Mouse (Mus musculus) hindbrain, embryonic 16.5 days (tissue): ENCODE results near the gene Tor1aip1. TPM values are rescaled to one million over a fixed set of nuclear protein-coding genes. Genes with fewer than 3 reads are reported as not detected.
A peak's percentile ranks its signal among the peaks of the same experiment; 100 is the strongest.

Experiments used
- ATAC-seq: fragments of 200-750 bp; cut with Nextera tagmentation; 2 replicates; pipeline ENCODE4 v1.8.0; 2017; ENCODE audit warnings: moderate TSS enrichment, moderate library complexity
- H3K27ac ChIP-seq: fragments of 300-500 bp; sonication (generic); 2 replicates; pipeline ENCODE4 v1.5.1; 2014; ENCODE audit warnings: low read depth, mild to moderate bottlenecking, control low read depth, low read length, moderate library complexity
- H3K27me3 ChIP-seq: fragments of 300-500 bp; sonication (generic); replicated peaks from 2 replicates; pipeline ENCODE4 v1.6.1; 2014; ENCODE audit warnings: low read length; ENCODE audit not compliant: control insufficient read depth, insufficient read depth
- H3K36me3 ChIP-seq: fragments of 300-500 bp; sonication (generic); 2 replicates; pipeline ENCODE4 v1.6.1; 2014; ENCODE audit warnings: mild to moderate bottlenecking, low read length, moderate library complexity, mixed read lengths; ENCODE audit not compliant: control insufficient read depth, insufficient read depth
- H3K4me1 ChIP-seq: fragments of 300-500 bp; sonication (generic); 2 replicates; pipeline ENCODE4 v1.6.1; 2014; ENCODE audit warnings: low read depth, low read length; ENCODE audit not compliant: control insufficient read depth, insufficient read depth
- H3K4me2 ChIP-seq: fragments of 300-500 bp; sonication (generic); 2 replicates; pipeline ENCODE4 v1.6.1; 2014; ENCODE audit warnings: mild to moderate bottlenecking, low read length, control low read depth, moderate library complexity
- H3K4me3 ChIP-seq: fragments of 300-500 bp; sonication (generic); 2 replicates; pipeline ENCODE4 v1.5.1; 2014; ENCODE audit warnings: mild to moderate bottlenecking, low read length, control low read depth, moderate library complexity
- H3K9ac ChIP-seq: fragments of 300-500 bp; sonication (generic); 2 replicates; pipeline ENCODE4 v1.6.1; 2014; ENCODE audit warnings: low read depth, mild to moderate bottlenecking, control low read depth, low read length, moderate library complexity
- H3K9me3 ChIP-seq: fragments of 300-500 bp; sonication (generic); 2 replicates; pipeline ENCODE4 v1.6.1; 2014; ENCODE audit warnings: mild to moderate bottlenecking, low read length, moderate library complexity; ENCODE audit not compliant: control insufficient read depth
- WGBS: fragments of 180-500 bp; shearing (Covaris S2); extraction: QIAGEN DNeasy Blood & Tissue Kit; methylation state at CpG from one replicate; pipeline ENCODE4 v1.1.7; 2014; 5-methylcytosine and 5-hydroxymethylcytosine counted together
- polyA plus RNA-seq: library from polyadenylated mRNA; unstranded; fragments of >200 nt; fragmentation: Nextera tagmentation; extraction: Ambion mirVana; gene quantifications from 2 replicates; pipeline ENCODE4 v1.2.1, GENCODE M21; 2015

The Tor1aip1 gene
- polyA plus RNA-seq, 1 experiment from 2014 or later: 17.9 TPM

DNA sequence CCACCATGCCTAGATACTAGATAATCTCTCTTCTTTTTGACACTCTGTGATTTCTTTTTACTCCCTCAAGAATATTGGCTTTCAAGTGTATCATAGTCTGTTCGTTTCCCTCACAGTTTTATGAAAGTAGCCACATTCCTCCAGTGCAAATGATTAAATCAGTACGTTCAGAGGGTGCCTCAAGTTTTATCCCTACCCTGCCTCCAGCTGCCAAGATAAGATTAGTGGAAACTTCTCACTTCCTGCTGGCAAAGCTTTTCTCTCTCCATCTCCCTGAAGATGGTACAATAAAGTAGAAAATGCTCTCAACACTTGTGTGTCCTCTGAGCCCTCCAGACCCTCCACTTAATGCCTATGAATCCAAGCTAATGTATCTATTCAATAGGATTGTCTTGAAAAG is 61.3 kb downstream of the Tor1aip1 start:
- H3K36me3 ChIP-seq: no peaks in the 10 kb centered on the region
- no peak for ATAC-seq
- no peak overlapping the region for H3K4me3 ChIP-seq
- WGBS: 60% methylated on average over 2 of the region's 2 CpGs
- no peaks in the 10 kb centered on the region for H3K27me3 ChIP-seq
- no peak overlapping the region for H3K27ac ChIP-seq
- no peak overlapping the region for H3K4me2 ChIP-seq
- no peak overlapping the region for H3K9ac ChIP-seq
- H3K9me3 ChIP-seq: no peaks in the 10 kb centered on the region
- peaks cover 16% of the 10 kb centered on the region for H3K4me1 ChIP-seq

DNA sequence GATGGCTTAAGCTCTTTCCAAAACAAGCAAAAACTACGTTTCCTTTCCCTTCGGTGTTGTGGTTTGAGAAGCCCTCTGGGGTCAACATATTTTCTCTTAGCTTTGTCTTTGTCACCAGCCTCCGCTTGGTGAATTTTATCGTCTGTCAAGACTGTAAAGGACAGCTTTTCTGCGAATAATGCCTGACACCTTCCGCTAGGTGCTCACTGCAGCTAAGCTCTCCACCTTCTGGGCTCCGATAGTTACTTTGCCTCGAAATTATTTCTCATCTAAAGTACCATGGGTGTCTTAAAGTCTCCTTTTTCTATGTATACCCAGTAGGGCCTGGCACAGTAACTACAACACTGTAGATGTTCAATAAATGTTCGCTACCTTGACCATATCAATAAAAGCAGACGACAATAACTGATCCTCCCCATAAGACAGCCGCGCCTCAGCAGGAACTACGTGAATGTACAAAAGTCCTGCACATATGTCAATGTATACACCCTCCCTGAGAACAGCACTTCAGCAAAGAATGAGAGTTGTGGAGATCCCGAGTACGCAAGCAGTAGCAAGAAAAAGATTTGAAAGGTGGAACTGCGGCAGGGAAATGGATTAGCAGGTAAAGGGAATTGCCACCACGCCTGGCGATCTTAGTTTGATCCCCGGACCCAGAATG is 62.4 kb downstream of the Tor1aip1 start:
- Histone ChIP-seq H3K27me3 (no peaks in the 10 kb centered on the region), H3K4me2 (peak overlapping the region; percentile 81), H3K4me1 (peaks cover 16% of the 10 kb centered on the region), H3K27ac (peak overlapping the region; percentile 97), H3K36me3 (no peaks in the 10 kb centered on the region), H3K9me3 (no peaks in the 10 kb centered on the region), H3K4me3 (peak overlapping the region; percentile 98), H3K9ac (peak overlapping the region; percentile 99)
- ATAC-seq: peak; percentile 15
- WGBS: 4% methylated on average over 19 of the region's 19 CpGs

DNA sequence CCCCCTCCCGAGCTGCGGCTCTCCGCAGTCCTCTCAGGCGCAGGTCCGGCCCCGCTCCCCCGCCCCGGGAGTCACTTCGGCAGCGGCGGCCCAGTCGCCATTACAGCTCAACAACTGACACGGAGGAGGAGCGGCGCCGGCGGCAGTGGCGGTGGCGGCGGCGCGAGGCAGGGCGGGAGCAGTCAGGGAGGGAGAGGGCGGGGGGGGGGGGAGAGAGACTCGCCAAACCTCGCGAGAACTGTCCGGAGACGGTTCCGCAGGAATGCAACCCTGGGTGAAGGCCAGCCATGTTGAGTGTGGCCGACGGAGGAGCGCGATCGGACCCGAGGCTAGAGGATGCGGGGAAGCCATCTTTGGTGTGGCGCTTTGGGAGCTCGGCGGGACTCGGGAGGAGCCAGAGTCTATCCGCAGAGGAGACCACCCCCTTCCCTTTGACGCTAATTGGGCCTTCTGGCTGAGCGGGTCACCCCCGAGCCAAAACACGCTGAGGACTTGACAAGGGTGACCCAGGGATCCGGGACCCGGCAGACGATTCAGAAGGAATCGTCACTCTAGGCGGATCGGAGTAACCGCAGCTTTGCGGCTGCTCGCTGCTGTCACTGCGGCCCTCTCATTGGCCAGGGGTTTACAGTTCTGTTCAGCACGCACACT is 63.1 kb downstream of the Tor1aip1 start, which contains the start of gene Cep350:
TSS of gene Cep350 (minus strand) at position 188 of the 651 bp plus-strand sequence.
- peaks cover 16% of the 10 kb centered on the region for H3K4me1 ChIP-seq
- H3K27me3 ChIP-seq: no peaks in the 10 kb centered on the region
- peak within 1 kb of the TSS; percentile 99 for H3K9ac ChIP-seq
- peak within 1 kb of the TSS; percentile 81 for H3K4me2 ChIP-seq
- H3K36me3 ChIP-seq: no peaks in the 10 kb centered on the region
- ATAC-seq: peak; percentile 99
- H3K9me3 ChIP-seq: no peaks in the 10 kb centered on the region
- peak within 1 kb of the TSS; percentile 98 for H3K4me3 ChIP-seq
- H3K27ac ChIP-seq: peak within 1 kb of the TSS; percentile 97
- WGBS: under 1% methylated on average over 48 of the region's 57 CpGs

DNA sequence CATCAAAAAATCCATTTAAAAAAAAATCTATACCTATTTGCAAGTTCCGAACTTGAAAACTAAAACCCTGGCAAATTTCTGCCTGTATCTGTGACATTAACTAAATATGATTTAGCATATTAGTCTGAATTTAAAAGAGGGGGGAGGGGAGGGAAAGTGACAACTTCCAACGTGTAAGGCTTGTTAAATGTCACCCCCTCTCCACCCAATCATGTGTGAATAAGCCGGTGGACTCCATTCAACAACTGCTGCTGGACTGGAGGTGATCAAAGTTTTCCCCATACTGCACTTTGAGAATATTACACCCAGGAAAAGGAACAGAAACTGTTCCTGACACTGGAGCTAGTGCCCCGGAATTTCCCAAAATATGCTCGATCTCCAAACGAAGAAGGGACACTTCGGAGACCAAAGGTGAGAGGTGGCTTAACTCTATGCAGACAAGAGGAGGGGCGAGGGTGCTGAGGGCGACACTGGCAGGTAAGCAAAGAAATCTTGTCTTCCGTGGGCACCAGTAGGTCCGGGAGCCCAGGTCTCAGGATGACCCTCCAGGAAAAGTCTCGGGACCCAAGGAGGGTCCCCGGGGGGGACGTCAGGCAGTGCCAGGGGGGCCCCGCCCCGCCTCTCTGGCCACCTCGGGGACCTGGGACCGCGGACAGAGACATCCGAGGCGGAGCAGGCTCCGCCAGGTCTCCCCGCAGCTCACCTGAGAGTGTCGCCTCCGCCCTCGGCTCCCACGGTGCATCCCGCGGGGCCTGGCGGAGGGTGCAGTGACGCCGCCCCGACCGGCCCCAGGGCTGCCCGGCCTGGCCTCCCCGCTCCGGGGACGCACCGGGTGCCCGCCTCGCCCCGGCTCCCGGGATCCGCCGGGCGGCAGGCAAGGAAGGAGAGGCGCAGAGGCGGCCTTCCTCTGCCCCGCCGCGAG is 63.9 kb downstream of the Tor1aip1 start:
- peak overlapping the region; percentile 97 for H3K27ac ChIP-seq
- no peaks in the 10 kb centered on the region for H3K36me3 ChIP-seq
- H3K9ac ChIP-seq: peak overlapping the region; percentile 99
- peaks cover 16% of the 10 kb centered on the region for H3K4me1 ChIP-seq
- ATAC-seq: peak; percentile 56
- H3K27me3 ChIP-seq: no peaks in the 10 kb centered on the region
- WGBS: 2% methylated on average over 39 of the region's 51 CpGs
- H3K4me2 ChIP-seq: peak overlapping the region; percentile 59
- H3K9me3 ChIP-seq: no peaks in the 10 kb centered on the region
- H3K4me3 ChIP-seq: peak overlapping the region; percentile 98

Other genes with a start within 250 kb of the Tor1aip1 start
- gene Qsox1, start 223.6 kb downstream of the Tor1aip1 start, polyA plus RNA-seq: 25.0 and 26.7 TPM in 2 replicates
- 8.5 and 8.7 TPM in 2 replicates for gene Cep350, start 63.2 kb downstream of the Tor1aip1 start, polyA plus RNA-seq
- 63.9 and 66.4 TPM in 2 replicates for gene Tor1aip2, start 1.1 kb downstream of the Tor1aip1 start, polyA plus RNA-seq
- gene Fam163a, start 168.5 kb upstream of the Tor1aip1 start, polyA plus RNA-seq: 3.7 and 4.5 TPM in 2 replicates